Mouse (Mus musculus) right cerebral cortex, postnatal 4 days (tissue): ENCODE measurements around the gene Lmx1a.

Experiments
- DNase-seq: peaks from one replicate; pipeline ENCODE4 v3.0.0-alpha.2; 2022

Gene Lmx1a

GRCm38 (mm10) chr1:167788684-167789413 lies 99.8 kb downstream of the Lmx1a start:
- no peak for DNase-seq

GRCm38 (mm10) chr1:167789448-167789847 lies 100.4 kb downstream of the Lmx1a start:
- DNase-seq, result no peak

GRCm38 (mm10) chr1:167790688-167791087 lies 101.7 kb downstream of the Lmx1a start:
- no peak for DNase-seq

- no peak for DNase-seq
These were observed 102.2 kb downstream of the Lmx1a start for GRCm38 (mm10) chr1:167791221-167791620.

GRCm38 (mm10) chr1:167801923-167802322 lies 112.9 kb downstream of the Lmx1a start:
- DNase-seq, result peak; percentile 35

GRCm38 (mm10) chr1:167802510-167803271 lies 113.7 kb downstream of the Lmx1a start:
- DNase-seq, result peak; percentile 53

GRCm38 (mm10) chr1:167803351-167803981 lies 114.4 kb downstream of the Lmx1a start:
- DNase-seq, result no peak

- no peak for DNase-seq
These were observed 115.8 kb downstream of the Lmx1a start for GRCm38 (mm10) chr1:167804836-167805235.

- no peak for DNase-seq
These were observed 122.1 kb downstream of the Lmx1a start for GRCm38 (mm10) chr1:167811141-167811540.

GRCm38 (mm10) chr1:167815166-167815565 lies 126.1 kb downstream of the Lmx1a start:
- DNase-seq, result no peak

- no peak for DNase-seq
These were observed 128.0 kb downstream of the Lmx1a start for GRCm38 (mm10) chr1:167817028-167817427.

GRCm38 (mm10) chr1:167817616-167818015 lies 128.6 kb downstream of the Lmx1a start:
- no peak for DNase-seq

- DNase-seq, result no peak
These were observed 131.0 kb downstream of the Lmx1a start for GRCm38 (mm10) chr1:167820031-167820430.

- no peak for DNase-seq
These were observed 132.1 kb downstream of the Lmx1a start for GRCm38 (mm10) chr1:167821125-167821524.

- no peak for DNase-seq
These were observed 141.3 kb downstream of the Lmx1a start for GRCm38 (mm10) chr1:167830291-167830690.

GRCm38 (mm10) chr1:167831601-167832000 lies 142.6 kb downstream of the Lmx1a start:
- no peak for DNase-seq

- no peak for DNase-seq
These were observed 165.8 kb downstream of the Lmx1a start for GRCm38 (mm10) chr1:167854801-167855200.

GRCm38 (mm10) chr1:167872028-167872427 lies 183.0 kb downstream of the Lmx1a start:
- no peak for DNase-seq

- DNase-seq, result no peak
These were observed 185.1 kb downstream of the Lmx1a start for GRCm38 (mm10) chr1:167874099-167874498.

GRCm38 (mm10) chr1:167877931-167878330 lies 188.9 kb downstream of the Lmx1a start:
- no peak for DNase-seq

- no peak for DNase-seq
These were observed 189.3 kb downstream of the Lmx1a start for GRCm38 (mm10) chr1:167878354-167878753.

GRCm38 (mm10) chr1:167885776-167886175 lies 196.7 kb downstream of the Lmx1a start:
- DNase-seq, result no peak

GRCm38 (mm10) chr1:167888120-167888519 lies 199.1 kb downstream of the Lmx1a start:
- DNase-seq, result no peak

GRCm38 (mm10) chr1:167888816-167889215 lies 199.8 kb downstream of the Lmx1a start:
- DNase-seq, result no peak
